ENCODE assay signal across 9 mouse cellular contexts in genomic region chr11:8955678-8956077, GRCm38 (mm10). TPM values are rescaled to one million over a fixed set of nuclear protein-coding genes. Genes with fewer than 3 reads are reported as not detected.
DNase-seq lines count a peak whose midpoint lies in the region; ATAC-seq lines count a peak whose summit lies in the region.
"Had no signal": no experiment of that assay in that cellular context is flagged by ENCODE, and none has a peak within 500 bp of the region (broad histone marks: within the 10 kb centered on the region; RNA-seq: fewer than 3 reads in every experiment).

No protein-coding gene starts in this region.

- no peaks in the 10 kb centered on the region for H3K36me3 ChIP-seq in liver, embryonic 12.5 days
- H3K36me3 ChIP-seq in kidney, embryonic 15.5 days = no peaks in the 10 kb centered on the region

- H3K9me3 ChIP-seq in liver, embryonic 12.5 days (replicated peaks) = no peaks in the 10 kb centered on the region
- H3K9me3 ChIP-seq in kidney, embryonic 15.5 days (replicated peaks) = no peaks in the 10 kb centered on the region

- WGBS in liver, embryonic 12.5 days (ENCODE audit: insufficient replicate concordance) = 10% methylated on average over 1 of the region's 1 CpGs
- WGBS in kidney, embryonic 15.5 days = 0% methylated on average over 1 of the region's 1 CpGs

- no peaks in the 10 kb centered on the region for H3K4me1 ChIP-seq in liver, embryonic 12.5 days
- H3K4me1 ChIP-seq in kidney, embryonic 15.5 days = peaks cover 3% of the 10 kb centered on the region; the same call in 1 of the 2 replicates
- H3K4me1 ChIP-seq: megakaryocyte, embryonic 14.5 days had no signal

- no peak for ATAC-seq in CD4-positive, CD25-positive, alpha-beta regulatory T cell, adult 4 months
- ATAC-seq in liver, embryonic 12.5 days = no peak
- peak; percentile 54; the same call in 1 of the 2 replicates for ATAC-seq in kidney, embryonic 15.5 days (replicated peaks; ENCODE audit: low FRiP score)

- peak; percentile 14 for DNase-seq in CD4-positive, CD25-positive, alpha-beta regulatory T cell, adult 2 months (ENCODE audit: low read depth, low spot score)
- peak; percentile 20 for DNase-seq in liver
- DNase-seq in embryo, embryonic 11 days = peak; percentile 76
- DNase-seq in mesoderm, embryonic 11.5 days (ENCODE audit: low read depth, low spot score) = peak; percentile 67
- no peak for DNase-seq in spleen, postnatal 36 days (ENCODE audit: low spot score in 2 of 2)

- no peak overlapping the region for H3K9ac ChIP-seq in liver, embryonic 12.5 days
- no peak overlapping the region for H3K9ac ChIP-seq in kidney, embryonic 15.5 days

- H3K4me2 ChIP-seq in liver, embryonic 12.5 days = no peak overlapping the region
- no peak overlapping the region for H3K4me2 ChIP-seq in kidney, embryonic 15.5 days

- no peak overlapping the region for H3K4me3 ChIP-seq in liver, embryonic 12.5 days
- no peak overlapping the region for H3K4me3 ChIP-seq in kidney, embryonic 15.5 days (replicated peaks)
- H3K4me3 ChIP-seq: megakaryocyte, embryonic 14.5 days had no signal

- no peaks in the 10 kb centered on the region for H3K27me3 ChIP-seq in liver, embryonic 12.5 days (replicated peaks)
- no peaks in the 10 kb centered on the region for H3K27me3 ChIP-seq in kidney, embryonic 15.5 days
- H3K27me3 ChIP-seq: megakaryocyte, embryonic 14.5 days had no signal

- H3K27ac ChIP-seq in liver, embryonic 12.5 days = no peak overlapping the region
- no peak overlapping the region for H3K27ac ChIP-seq in kidney, embryonic 15.5 days

RNA-seq across cellular contexts. Expression of gene Pkd1l1, which starts 17.4 kb away (rescaled TPM):
- under 1 TPM; 0.11 to 0.42 TPM for polyA plus RNA-seq in CD4-positive, CD25-positive, alpha-beta regulatory T cell, adult 4 months (2017; shearing (Covaris generic))
- 0.06 and 0.22 TPM in 2 replicates for polyA plus RNA-seq in liver, embryonic 12.5 days (2016; fragmentation: Nextera tagmentation; extraction: Ambion mirVana)
- polyA plus RNA-seq in kidney, embryonic 15.5 days (2015; fragmentation: Nextera tagmentation; extraction: Ambion mirVana) = 0.21 and 0.44 TPM in 2 replicates

RNA-seq across cellular contexts. Expression of gene Hus1, which starts 55.3 kb away (rescaled TPM):
- 1 to 10 TPM; 6.1 to 6.3 TPM for polyA plus RNA-seq in CD4-positive, CD25-positive, alpha-beta regulatory T cell, adult 4 months (2017; shearing (Covaris generic))
- 12.8 and 14.4 TPM in 2 replicates for polyA plus RNA-seq in liver, embryonic 12.5 days (2016; fragmentation: Nextera tagmentation; extraction: Ambion mirVana)
- polyA plus RNA-seq in kidney, embryonic 15.5 days (2015; fragmentation: Nextera tagmentation; extraction: Ambion mirVana) = 22.1 and 22.3 TPM in 2 replicates

Comparison
In these comparisons a context has a peak if more than half of its experiments do, and no peak if none do; other contexts are left out.
1. DNase-seq: peak in CD4-positive, CD25-positive, alpha-beta regulatory T cell, adult 2 months (single experiment), liver (single experiment), embryo, embryonic 11 days (single experiment) and mesoderm, embryonic 11.5 days (single experiment); none in spleen, postnatal 36 days (0 of 2).